Mouse (Mus musculus) brain, embryonic 18.5 days (tissue): ENCODE measurements around the gene Ermap.

Experiments used
- DNase-seq: peaks from one replicate; pipeline ENCODE4 v3.0.0-alpha.2; 2012; ENCODE audit warnings: low read depth, low spot score

Gene Ermap

GRCm38 (mm10) chr4:119137313-119137712 lies 52.5 kb downstream of the Ermap start:
- no peak for DNase-seq

GRCm38 (mm10) chr4:119133860-119134259 lies 56.0 kb downstream of the Ermap start:
- DNase-seq: no peak

- DNase-seq: no peak
These were observed 56.5 kb downstream of the Ermap start for GRCm38 (mm10) chr4:119133306-119133705.

- DNase-seq: no peak
These were observed 58.5 kb downstream of the Ermap start for GRCm38 (mm10) chr4:119131189-119131910.

GRCm38 (mm10) chr4:119129096-119129495 lies 60.7 kb downstream of the Ermap start:
- no peak for DNase-seq

- no peak for DNase-seq
These were observed 61.3 kb downstream of the Ermap start for GRCm38 (mm10) chr4:119128547-119128946.

- no peak for DNase-seq
These were observed 62.6 kb downstream of the Ermap start for GRCm38 (mm10) chr4:119127229-119127628.

GRCm38 (mm10) chr4:119125577-119126270 lies 64.1 kb downstream of the Ermap start:
- DNase-seq: no peak
